Mouse (Mus musculus) bone marrow macrophage, adult 2 months (primary cell): ENCODE data around the gene Gys1. TPM values are rescaled to one million over a fixed set of nuclear protein-coding genes. Genes with fewer than 3 reads are reported as not detected.
"Not testable (repeated sequence)": the region's sequence is repeated elsewhere in the genome, so short reads cannot be mapped to it uniquely, and the experiment has no call there.

ENCODE experiments used
- H3K27ac ChIP-seq: 2 replicates; pipeline ENCODE4 v1.5.1; 2012; ENCODE audit warnings: low read depth, low read length; ENCODE audit not compliant: insufficient read depth
- H3K4me1 ChIP-seq: 2 replicates; pipeline ENCODE4 v1.6.1; 2012; ENCODE audit warnings: low read length; ENCODE audit not compliant: control insufficient read depth, insufficient read depth
- H3K4me3 ChIP-seq: 2 replicates; pipeline ENCODE4 v1.5.1; 2012; ENCODE audit warnings: mild to moderate bottlenecking, low read length, moderate library complexity; ENCODE audit not compliant: insufficient read depth
- CTCF ChIP-seq: IDR thresholded peaks from 2 replicates; pipeline ENCODE4 v1.5.1; 2012; ENCODE audit warnings: low read depth, mild to moderate bottlenecking, low read length, moderate library complexity
- POLR2A ChIP-seq: IDR thresholded peaks from 2 replicates; pipeline ENCODE4 v1.6.1; 2012; ENCODE audit warnings: mild to moderate bottlenecking, low read depth, low read length, borderline replicate concordance
- polyA plus RNA-seq: library from polyadenylated mRNA; stranded (reverse); fragments of >200 nt; gene quantifications from 2 replicates; pipeline ENCODE4 v1.2.4, GENCODE M21; 2012; ENCODE audit not compliant: missing spikeins, insufficient read depth, insufficient read length

The Gys1 gene
- polyA plus RNA-seq, 1 experiment = 12.8 TPM

DNA sequence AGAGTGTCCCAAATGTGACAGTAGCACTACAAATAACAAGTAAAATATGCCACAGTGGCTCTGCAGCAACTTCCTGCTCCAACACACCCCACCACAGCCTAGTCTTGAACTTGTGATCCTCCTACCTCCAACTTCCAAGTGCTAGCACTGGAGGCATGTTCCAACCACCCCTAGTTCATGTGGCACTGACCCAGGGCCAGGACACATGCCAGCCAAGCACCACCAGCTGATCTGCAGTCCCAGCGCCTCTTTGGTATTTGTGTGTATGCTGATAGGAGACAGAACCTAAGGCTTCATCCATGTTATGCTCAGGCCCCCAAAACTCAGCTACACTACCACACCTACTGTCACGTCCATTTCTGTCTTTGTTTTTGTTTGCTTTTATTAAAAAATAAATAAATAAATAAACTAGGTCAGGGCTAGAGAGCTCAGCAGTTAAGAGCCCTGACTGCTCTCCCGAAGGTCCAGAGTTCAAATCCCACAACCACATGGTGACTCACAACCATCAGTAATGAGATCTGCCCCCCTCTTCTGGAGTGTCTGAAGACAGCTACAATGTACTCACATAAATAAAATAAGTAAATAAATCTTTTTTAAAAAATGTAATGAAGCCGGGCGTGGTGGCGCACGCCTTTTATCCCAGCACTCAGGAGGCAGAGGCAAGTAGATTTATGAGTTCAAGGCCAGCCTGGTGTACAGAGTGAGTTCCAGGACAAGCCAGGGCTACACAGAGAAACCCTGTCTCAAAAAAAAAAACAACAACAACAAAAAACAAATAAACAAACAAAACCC is 29.5 kb downstream of the Gys1 start:
- no peak for TF ChIP-seq CTCF
- H3K4me3 ChIP-seq = peak overlapping the region; percentile 89; the same call in 1 of the 2 replicates
- peak overlapping the region; percentile 22 for H3K27ac ChIP-seq
- peaks cover 36% of the 10 kb centered on the region for H3K4me1 ChIP-seq

DNA sequence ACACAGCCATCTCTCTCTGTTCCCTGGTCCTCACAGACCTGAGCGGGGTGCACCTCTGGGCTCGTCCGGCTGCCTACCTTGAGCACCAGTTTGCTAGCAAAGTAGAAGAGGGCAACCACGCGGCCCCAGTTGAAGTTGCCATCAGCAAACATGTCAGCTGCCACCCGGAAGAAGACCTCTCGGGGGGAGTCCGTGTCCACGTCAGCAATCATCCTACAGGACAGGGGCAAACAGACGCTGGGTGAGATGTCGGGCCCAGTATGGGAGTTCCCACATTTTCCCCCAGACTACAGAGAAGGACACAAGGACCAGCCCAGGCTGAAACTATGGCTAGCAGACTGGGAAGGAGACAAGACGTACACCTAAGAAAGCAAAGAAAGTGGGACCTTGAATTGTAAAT is 30.5 kb downstream of the Gys1 start:
- Histone ChIP-seq H3K4me3 (peak overlapping the region; percentile 89), H3K27ac (peak overlapping the region; percentile 78), H3K4me1 (peaks cover 36% of the 10 kb centered on the region)
- TF ChIP-seq CTCF = no peak
- no peak for TF ChIP-seq POLR2A

DNA sequence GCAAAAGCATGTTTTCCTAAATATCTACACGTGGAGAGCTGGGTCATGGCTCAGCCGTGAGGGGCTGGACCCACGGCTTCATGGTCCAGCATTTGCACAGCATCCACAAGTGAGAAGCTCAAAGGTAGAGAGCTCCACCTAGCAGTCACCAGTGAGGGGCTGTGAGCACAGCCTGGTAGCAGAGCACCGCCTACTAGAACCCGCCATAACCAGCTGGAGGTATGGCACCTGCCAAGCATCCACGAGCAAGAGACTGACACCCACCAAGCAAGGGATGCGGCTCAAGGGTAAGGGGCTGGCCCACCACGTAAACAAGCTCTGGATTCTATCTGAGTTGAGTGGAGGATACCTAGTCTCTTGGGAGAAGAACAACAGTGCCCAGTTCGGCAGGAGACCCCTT is 30.9 kb downstream of the Gys1 start:
- no peak for TF ChIP-seq CTCF
- no peak for TF ChIP-seq POLR2A
- Histone ChIP-seq H3K4me1 (peaks cover 32% of the 10 kb centered on the region), H3K27ac (peak overlapping the region; percentile 78), H3K4me3 (peak overlapping the region; percentile 89)

DNA sequence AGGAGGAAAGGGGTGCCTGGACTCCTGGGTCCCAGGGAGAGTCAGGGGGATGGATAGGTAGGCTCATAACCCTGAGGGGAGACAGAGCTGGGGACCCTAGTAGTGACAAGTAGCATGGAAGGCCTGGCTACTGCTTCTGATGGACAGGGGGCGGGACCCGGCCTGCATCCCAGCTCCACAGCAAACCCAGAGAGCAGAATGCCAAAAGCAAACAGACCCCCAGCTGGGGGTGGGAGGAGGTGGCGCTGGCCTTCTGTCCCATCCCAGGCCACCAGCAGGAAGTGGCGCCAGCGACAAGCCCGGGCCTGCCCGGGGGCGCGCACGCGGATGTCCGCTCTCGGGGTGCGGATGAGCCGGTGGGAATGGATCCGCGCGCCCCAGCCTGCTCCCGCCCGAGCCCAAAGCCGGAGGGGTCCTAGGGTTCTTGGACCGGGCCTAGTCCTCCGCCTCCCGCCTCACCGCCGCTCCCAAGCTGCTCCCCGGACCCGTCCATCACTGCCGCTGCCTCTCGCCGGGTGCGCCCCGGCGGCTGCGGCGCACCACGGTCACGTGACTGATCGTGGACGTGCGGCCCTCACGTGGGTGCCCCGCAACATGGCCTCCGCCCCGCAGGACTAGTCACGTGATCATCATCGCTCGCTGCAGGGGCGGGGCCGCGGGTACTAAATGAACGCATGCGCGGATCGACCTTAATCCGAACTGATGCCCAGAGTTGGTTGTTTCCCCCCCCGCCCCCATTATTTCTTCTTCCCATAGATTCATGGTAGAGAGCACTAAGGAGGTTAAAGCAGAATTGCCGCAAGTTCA is 31.8 kb downstream of the Gys1 start, which contains the start of gene Bax:
TSS of gene Bax (minus strand) at position 616 of the 807 bp plus-strand sequence.
- H3K4me1 ChIP-seq = peaks cover 27% of the 10 kb centered on the region
- TF ChIP-seq POLR2A (no peak), CTCF (no peak)
- peak within 1 kb of the TSS; percentile 89 for H3K4me3 ChIP-seq
- H3K27ac ChIP-seq = peak within 1 kb of the TSS; percentile 78

DNA sequence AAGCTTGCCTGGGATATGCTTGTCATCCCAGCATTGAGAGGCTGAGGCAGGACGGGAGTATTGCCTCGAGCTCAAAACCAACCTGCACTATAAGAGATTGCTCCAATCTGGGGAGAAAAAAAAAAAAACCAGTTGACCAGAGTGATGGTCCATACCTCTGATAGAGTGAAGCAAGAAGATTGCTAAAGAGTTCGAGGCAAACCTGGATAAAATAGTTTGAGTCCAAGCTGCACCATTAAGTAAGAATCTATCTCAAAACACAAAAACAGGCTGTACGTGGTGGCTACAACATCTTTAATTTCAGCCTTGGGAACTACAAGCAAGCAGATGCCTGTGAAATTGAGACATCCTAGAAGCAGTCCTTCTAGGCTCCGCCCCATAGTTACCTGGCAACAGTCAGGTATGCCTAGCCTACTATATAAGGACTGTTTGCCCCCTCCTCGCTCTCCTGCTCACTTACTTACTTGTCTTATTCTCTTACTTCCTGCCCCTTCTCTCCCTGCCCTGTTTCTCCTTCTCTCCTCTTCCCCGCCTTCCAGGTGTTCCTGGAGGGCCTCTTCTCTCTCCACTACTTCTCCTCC is 32.5 kb downstream of the Gys1 start:
- H3K4me3 ChIP-seq = peak overlapping the region; percentile 42
- no peak for TF ChIP-seq POLR2A
- TF ChIP-seq CTCF = no peak
- H3K4me1 ChIP-seq = peaks cover 21% of the 10 kb centered on the region
- no peak overlapping the region for H3K27ac ChIP-seq

DNA sequence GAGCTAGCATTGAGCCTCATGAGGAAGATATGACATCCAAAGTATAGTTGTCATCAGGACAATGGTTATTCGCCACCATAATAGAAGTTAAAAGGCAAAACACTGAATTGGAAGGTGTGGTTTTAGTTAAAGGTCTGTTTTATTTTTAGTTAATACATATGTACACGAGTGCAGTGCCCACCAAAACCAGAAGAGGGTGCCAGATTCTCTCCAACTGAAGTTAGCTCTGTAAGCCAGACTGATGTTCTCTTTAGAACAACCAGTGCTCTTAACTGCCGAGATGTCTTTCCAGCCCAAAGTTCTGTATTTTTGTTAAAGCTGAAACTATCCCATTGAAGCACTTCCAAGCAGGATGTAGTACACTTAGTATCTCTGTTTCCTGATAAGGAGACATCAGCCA is 36.2 kb downstream of the Gys1 start:
- H3K4me1 ChIP-seq = peaks cover 4% of the 10 kb centered on the region
- H3K27ac ChIP-seq = no peak overlapping the region
- H3K4me3 ChIP-seq = no peak overlapping the region
- TF ChIP-seq CTCF = no peak
- TF ChIP-seq POLR2A = no peak

DNA sequence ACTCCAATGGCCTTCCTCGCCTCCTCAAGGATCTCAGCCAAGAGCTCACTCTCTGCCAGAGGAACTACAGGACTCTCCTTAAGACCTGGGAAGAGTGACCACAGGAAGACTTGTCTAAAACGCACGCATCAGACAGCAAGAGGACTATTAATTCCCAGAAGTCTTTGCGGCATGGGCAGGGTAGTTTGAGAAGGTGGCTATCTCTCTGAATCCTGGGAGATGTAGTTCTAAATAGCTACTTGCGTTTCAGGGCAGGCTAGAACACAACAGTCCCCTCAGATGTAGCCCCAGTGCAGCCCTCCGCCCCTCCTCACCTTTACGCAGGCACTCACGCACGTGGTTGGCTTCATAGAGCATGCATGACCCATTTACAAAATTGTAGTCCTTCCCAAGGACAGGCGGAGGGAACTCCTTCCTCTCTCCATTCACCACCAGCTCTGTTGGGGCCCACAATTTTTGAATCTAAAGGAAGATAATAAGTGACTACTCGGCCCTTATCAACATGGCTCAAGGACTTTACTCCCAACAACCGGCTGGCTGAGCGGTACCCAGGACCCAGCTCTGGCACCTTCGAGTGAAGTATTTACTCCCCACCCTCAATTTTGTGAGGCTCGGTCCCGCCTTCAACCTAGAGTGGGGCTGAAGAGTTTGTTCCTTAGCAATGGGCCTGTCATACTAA is 40.8 kb downstream of the Gys1 start:
- H3K4me3 ChIP-seq = no peak overlapping the region
- no peaks in the 10 kb centered on the region for H3K4me1 ChIP-seq
- TF ChIP-seq POLR2A (no peak), CTCF (no peak)
- no peak overlapping the region for H3K27ac ChIP-seq

DNA sequence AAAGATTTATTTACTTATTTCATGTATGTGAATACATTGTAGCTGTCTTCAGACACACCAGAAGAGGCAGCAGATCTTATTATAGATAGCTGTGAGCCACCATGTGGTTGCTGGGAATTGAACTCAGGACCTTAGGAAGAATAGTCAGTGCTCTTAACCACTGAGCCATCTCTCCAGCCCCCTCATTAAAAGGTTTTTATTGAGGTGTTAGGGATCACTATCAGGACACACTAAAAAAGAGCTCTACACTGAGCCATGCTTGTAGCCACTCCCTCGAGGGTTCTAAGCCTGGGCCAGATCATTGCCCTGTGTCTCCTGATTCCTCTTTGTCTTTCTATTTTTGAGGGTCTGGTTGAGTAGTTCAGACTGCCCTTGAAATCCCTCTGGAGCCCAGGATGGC is 41.8 kb downstream of the Gys1 start:
- no peak overlapping the region for H3K27ac ChIP-seq
- TF ChIP-seq CTCF (no peak), POLR2A (no peak)
- H3K4me1 ChIP-seq = no peaks in the 10 kb centered on the region
- H3K4me3 ChIP-seq = no peak overlapping the region

DNA sequence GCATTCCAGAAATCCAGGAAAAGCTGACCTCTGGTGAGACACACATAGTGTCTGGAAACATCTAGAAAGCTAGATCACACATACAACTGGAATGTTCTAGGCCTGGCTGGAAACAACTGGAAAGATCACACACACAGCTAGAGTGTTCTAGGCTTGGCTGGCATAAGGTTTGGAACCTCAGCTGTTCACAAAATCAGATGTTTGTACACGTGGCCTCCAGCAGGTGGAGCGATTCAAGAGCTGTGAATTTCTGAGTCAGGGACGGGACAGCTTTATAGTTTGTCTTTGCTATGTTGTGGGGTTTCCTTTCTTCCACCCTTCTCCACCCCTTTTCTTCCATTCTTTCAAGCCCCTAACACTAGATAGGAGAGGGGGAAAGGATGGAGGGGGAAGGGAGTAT is 42.4 kb downstream of the Gys1 start:
- Histone ChIP-seq H3K27ac (no peak overlapping the region), H3K4me3 (no peak overlapping the region), H3K4me1 (no peaks in the 10 kb centered on the region)
- TF ChIP-seq CTCF (no peak), POLR2A (no peak)

DNA sequence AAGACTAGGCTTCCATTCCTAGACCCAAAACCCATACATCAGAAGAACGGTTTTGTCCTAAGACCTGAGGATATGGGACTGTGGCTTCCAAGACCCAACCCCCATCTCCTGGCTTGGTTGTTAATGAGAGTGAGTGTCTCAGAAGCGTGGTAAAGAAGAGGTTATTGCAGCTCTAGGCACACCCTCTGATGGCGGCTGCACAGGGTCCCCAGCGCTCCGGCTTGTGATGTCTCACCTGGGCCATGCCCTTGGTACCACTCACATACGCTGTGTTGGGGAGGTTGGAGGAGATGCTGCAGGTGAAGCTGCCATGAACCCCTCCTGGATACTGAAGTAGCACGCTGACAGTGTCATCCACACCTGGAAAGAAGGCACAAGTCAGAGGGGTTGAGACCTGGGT is 44.1 kb downstream of the Gys1 start:
- Histone ChIP-seq H3K27ac (no peak overlapping the region), H3K4me3 (no peak overlapping the region), H3K4me1 (no peaks in the 10 kb centered on the region)
- TF ChIP-seq CTCF = no peak

DNA sequence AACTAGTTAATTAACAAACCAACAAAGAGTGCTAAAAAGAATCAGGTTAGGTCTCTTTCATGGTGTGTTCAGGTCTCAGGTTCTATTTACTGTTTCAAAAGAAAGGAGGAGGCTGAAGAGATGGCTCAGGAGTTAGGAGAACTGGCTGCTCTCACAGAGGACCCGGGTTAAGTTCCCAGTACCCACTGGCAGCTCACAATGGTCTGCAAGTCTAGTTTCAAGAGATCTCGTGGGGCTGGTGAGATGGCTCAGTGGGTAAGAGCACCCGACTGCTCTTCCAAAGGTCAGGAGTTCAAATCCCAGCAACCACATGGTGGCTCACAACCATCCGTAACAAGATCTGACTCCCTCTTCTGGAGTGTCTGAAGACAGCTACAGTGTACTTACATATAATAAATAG is 45.7 kb downstream of the Gys1 start:
- not testable (repeated sequence) for H3K27ac ChIP-seq, H3K4me3 ChIP-seq, H3K4me1 ChIP-seq
